In genomic region chr6:143153160-143153559, GRCm38 (mm10) we compare ENCODE assay signal across 20 mouse cellular contexts. TPM values are rescaled to one million over a fixed set of nuclear protein-coding genes. Genes with fewer than 3 reads are reported as not detected.
DNase-seq lines count a peak whose midpoint lies in the region; ATAC-seq and TF ChIP-seq lines count a peak whose summit lies in the region.
"Had no signal": no experiment of that assay in that cellular context is flagged by ENCODE, and none has a peak within 500 bp of the region (broad histone marks: within the 10 kb centered on the region; RNA-seq: fewer than 3 reads in every experiment).

No protein-coding gene starts in this region.

- peak overlapping the region; percentile 57 for H3K27ac ChIP-seq in kidney, embryonic 14.5 days (ENCODE audit: low read depth, low read length)
- no peak overlapping the region for H3K27ac ChIP-seq in midbrain, embryonic 11.5 days (ENCODE audit: low read depth, low read length)
- no peak overlapping the region for H3K27ac ChIP-seq in midbrain, embryonic 16.5 days (ENCODE audit: low read length)
- H3K27ac ChIP-seq in limb, embryonic 10.5 days: no peak overlapping the region; the same call in 1 of the 2 replicates
- no peak overlapping the region for H3K27ac ChIP-seq in forebrain, postnatal 0 days (ENCODE audit: low read depth, low read length)
- H3K27ac ChIP-seq in stomach, postnatal 0 days (replicated peaks): no peak overlapping the region
- H3K27ac ChIP-seq: forebrain, embryonic 10.5 days; heart, embryonic 13.5 days; hindbrain, embryonic 14.5 days; limb, embryonic 15.5 days; macrophage; midbrain, embryonic 12.5 days; neural tube, embryonic 12.5 days had no signal

- TF ChIP-seq CTCF in forebrain, postnatal 0 days (IDR thresholded peaks at IDR 0.05; ENCODE audit: low read depth): no peak
- no peak for TF ChIP-seq CTCF in stomach, postnatal 0 days (IDR thresholded peaks at IDR 0.05; ENCODE audit: low read depth)

- no peaks in the 10 kb centered on the region for H3K9me3 ChIP-seq in kidney, embryonic 14.5 days (ENCODE audit: control insufficient read depth, low read length)
- no peaks in the 10 kb centered on the region for H3K9me3 ChIP-seq in midbrain, embryonic 11.5 days (ENCODE audit: control insufficient read depth, low read length)
- no peaks in the 10 kb centered on the region for H3K9me3 ChIP-seq in midbrain, embryonic 16.5 days (replicated peaks; ENCODE audit: control insufficient read depth, low read length, poor library complexity, severe bottlenecking)
- no peaks in the 10 kb centered on the region for H3K9me3 ChIP-seq in limb, embryonic 10.5 days (replicated peaks)
- H3K9me3 ChIP-seq in forebrain, postnatal 0 days (ENCODE audit: low read length): no peaks in the 10 kb centered on the region
- no peaks in the 10 kb centered on the region for H3K9me3 ChIP-seq in stomach, postnatal 0 days (ENCODE audit: control insufficient read depth, low read length)
- H3K9me3 ChIP-seq: forebrain, embryonic 10.5 days; heart, embryonic 13.5 days; limb, embryonic 15.5 days; midbrain, embryonic 12.5 days; neural tube, embryonic 12.5 days had no signal

- no peaks in the 10 kb centered on the region for H3K27me3 ChIP-seq in kidney, embryonic 14.5 days (ENCODE audit: control insufficient read depth, insufficient read depth, low read length)
- H3K27me3 ChIP-seq in midbrain, embryonic 11.5 days (ENCODE audit: control insufficient read depth, insufficient read depth, low read length): no peaks in the 10 kb centered on the region
- H3K27me3 ChIP-seq in midbrain, embryonic 16.5 days (ENCODE audit: control insufficient read depth, insufficient read depth, low read depth, low read length): no peaks in the 10 kb centered on the region
- H3K27me3 ChIP-seq in limb, embryonic 10.5 days (ENCODE audit: low read depth, poor library complexity, severe bottlenecking): no peaks in the 10 kb centered on the region
- H3K27me3 ChIP-seq in forebrain, postnatal 0 days (ENCODE audit: insufficient read depth, low read length): no peaks in the 10 kb centered on the region
- no peaks in the 10 kb centered on the region for H3K27me3 ChIP-seq in stomach, postnatal 0 days (ENCODE audit: control insufficient read depth, insufficient read depth, low read length)
- H3K27me3 ChIP-seq: heart, embryonic 13.5 days; limb, embryonic 15.5 days; midbrain, embryonic 12.5 days had no signal

- no peaks in the 10 kb centered on the region for H3K36me3 ChIP-seq in kidney, embryonic 14.5 days (ENCODE audit: control insufficient read depth, insufficient read depth, low read length)
- H3K36me3 ChIP-seq in midbrain, embryonic 11.5 days (ENCODE audit: control insufficient read depth, insufficient read depth, low read length): no peaks in the 10 kb centered on the region
- no peaks in the 10 kb centered on the region for H3K36me3 ChIP-seq in midbrain, embryonic 16.5 days (ENCODE audit: control insufficient read depth, insufficient read depth, low read length)
- no peaks in the 10 kb centered on the region for H3K36me3 ChIP-seq in limb, embryonic 10.5 days
- H3K36me3 ChIP-seq in forebrain, postnatal 0 days (ENCODE audit: insufficient read depth): no peaks in the 10 kb centered on the region
- no peaks in the 10 kb centered on the region for H3K36me3 ChIP-seq in stomach, postnatal 0 days (ENCODE audit: control insufficient read depth, insufficient read depth, low read length)
- H3K36me3 ChIP-seq: forebrain, embryonic 10.5 days; heart, embryonic 13.5 days; limb, embryonic 15.5 days; midbrain, embryonic 12.5 days; neural tube, embryonic 12.5 days had no signal

- H3K4me3 ChIP-seq in kidney, embryonic 14.5 days (ENCODE audit: low read length): no peak overlapping the region
- no peak overlapping the region for H3K4me3 ChIP-seq in midbrain, embryonic 11.5 days (ENCODE audit: low read depth, low read length)
- no peak overlapping the region for H3K4me3 ChIP-seq in midbrain, embryonic 16.5 days (ENCODE audit: low read depth, low read length)
- no peak overlapping the region for H3K4me3 ChIP-seq in limb, embryonic 10.5 days
- no peak overlapping the region for H3K4me3 ChIP-seq in forebrain, postnatal 0 days (ENCODE audit: low read depth, low read length)
- H3K4me3 ChIP-seq in stomach, postnatal 0 days (ENCODE audit: low read depth, low read length): no peak overlapping the region
- H3K4me3 ChIP-seq: forebrain, embryonic 10.5 days; heart, embryonic 13.5 days; limb, embryonic 15.5 days; midbrain, embryonic 12.5 days; neural tube, embryonic 12.5 days had no signal

- no peak for TF ChIP-seq EP300 in stomach, postnatal 0 days (optimal IDR thresholded peaks at IDR 0.05)

- no peak overlapping the region for H3K4me2 ChIP-seq in kidney, embryonic 14.5 days (replicated peaks; ENCODE audit: low read depth, low read length)
- H3K4me2 ChIP-seq in midbrain, embryonic 11.5 days: no peak overlapping the region
- H3K4me2 ChIP-seq in midbrain, embryonic 16.5 days (ENCODE audit: low read length): no peak overlapping the region
- H3K4me2 ChIP-seq in forebrain, postnatal 0 days (ENCODE audit: low read depth): no peak overlapping the region
- no peak overlapping the region for H3K4me2 ChIP-seq in stomach, postnatal 0 days (replicated peaks; ENCODE audit: low read depth)
- H3K4me2 ChIP-seq: heart, embryonic 13.5 days; hindbrain, embryonic 14.5 days; limb, embryonic 15.5 days; midbrain, embryonic 12.5 days; neural tube, embryonic 12.5 days had no signal

- H3K9ac ChIP-seq in kidney, embryonic 14.5 days (ENCODE audit: low read depth, low read length): no peak overlapping the region
- no peak overlapping the region for H3K9ac ChIP-seq in midbrain, embryonic 11.5 days (ENCODE audit: low read length)
- H3K9ac ChIP-seq in midbrain, embryonic 16.5 days (ENCODE audit: low read depth, low read length): no peak overlapping the region
- H3K9ac ChIP-seq in forebrain, postnatal 0 days: no peak overlapping the region
- no peak overlapping the region for H3K9ac ChIP-seq in stomach, postnatal 0 days (ENCODE audit: low read length)
- H3K9ac ChIP-seq: heart, embryonic 13.5 days; hindbrain, embryonic 14.5 days; limb, embryonic 15.5 days; midbrain, embryonic 12.5 days; neural tube, embryonic 12.5 days had no signal

- no peak for ATAC-seq in kidney, embryonic 14.5 days (ENCODE audit: low FRiP score, low TSS enrichment)
- no peak for ATAC-seq in midbrain, embryonic 11.5 days (ENCODE audit: low FRiP score)
- ATAC-seq in midbrain, embryonic 16.5 days: no peak
- no peak for ATAC-seq in forebrain, postnatal 0 days
- no peak for ATAC-seq in stomach, postnatal 0 days (ENCODE audit: low FRiP score, low TSS enrichment)

- peaks cover 29% of the 10 kb centered on the region for H3K4me1 ChIP-seq in kidney, embryonic 14.5 days (ENCODE audit: control insufficient read depth, insufficient read depth, low read length)
- H3K4me1 ChIP-seq in midbrain, embryonic 11.5 days (ENCODE audit: control insufficient read depth, insufficient read depth, low read length): no peaks in the 10 kb centered on the region; the same call in 1 of the 2 replicates
- no peaks in the 10 kb centered on the region for H3K4me1 ChIP-seq in midbrain, embryonic 16.5 days (ENCODE audit: control insufficient read depth, insufficient read depth, low read length)
- peaks cover 33% of the 10 kb centered on the region for H3K4me1 ChIP-seq in limb, embryonic 10.5 days
- no peaks in the 10 kb centered on the region for H3K4me1 ChIP-seq in forebrain, postnatal 0 days (ENCODE audit: insufficient read depth)
- H3K4me1 ChIP-seq in stomach, postnatal 0 days (replicated peaks; ENCODE audit: control insufficient read depth, insufficient read depth): no peaks in the 10 kb centered on the region

- no peak for DNase-seq in kidney, postnatal 36 days
- peak; percentile 66 for DNase-seq in midbrain, embryonic 11.5 days (ENCODE audit: low spot score, missing footprints)
- DNase-seq in limb, embryonic 10.5 days (ENCODE audit: low spot score): peak; percentile 51
- DNase-seq in forebrain, postnatal 0 days: no peak
- DNase-seq in stomach, postnatal 0 days (ENCODE audit: low spot score): no peak
- DNase-seq: adrenal gland, postnatal 25 days; cerebellum, adult 18-20 months; cerebellum, postnatal 25 days; heart, adult 18-20 months; heart, postnatal 36 days; spleen, adult 18-20 months had no signal

- WGBS in kidney, embryonic 14.5 days: 30% methylated on average over 2 of the region's 2 CpGs
- 65% methylated on average over 2 of the region's 2 CpGs for WGBS in midbrain, embryonic 11.5 days
- WGBS in midbrain, embryonic 16.5 days: 27% methylated on average over 2 of the region's 2 CpGs
- 23% methylated on average over 2 of the region's 2 CpGs for WGBS in limb, embryonic 10.5 days
- WGBS in forebrain, postnatal 0 days: 9% methylated on average over 2 of the region's 2 CpGs
- WGBS in stomach, postnatal 0 days: 61% methylated on average over 2 of the region's 2 CpGs

RNA-seq across cellular contexts. Expression of gene Etnk1, which starts 13.9 kb away (rescaled TPM):
- 19.7 and 33.1 TPM in 2 replicates for polyA plus RNA-seq in kidney, embryonic 14.5 days (2014; fragmentation: Nextera tagmentation; extraction: Ambion mirVana)
- 30.7 and 32.3 TPM in 2 replicates for polyA plus RNA-seq in midbrain, embryonic 11.5 days (2014; fragmentation: Nextera tagmentation; extraction: Ambion mirVana)
- polyA plus RNA-seq in midbrain, embryonic 16.5 days (2015; fragmentation: Nextera tagmentation; extraction: Ambion mirVana): 50.9 and 53.0 TPM in 2 replicates
- polyA plus RNA-seq in limb, embryonic 10.5 days (2016; fragmentation: Nextera tagmentation; extraction: Ambion mirVana): 20.9 and 21.2 TPM in 2 replicates
- 92.4 and 116 TPM in 2 replicates for total RNA-seq in forebrain, postnatal 0 days (2014; rRNA removed)
- 14.1 and 24.8 TPM in 2 replicates for polyA plus RNA-seq in forebrain, postnatal 0 days (2015; fragmentation: Nextera tagmentation; extraction: Ambion mirVana)
- polyA plus RNA-seq in stomach, postnatal 0 days (2015; fragmentation: Nextera tagmentation; extraction: Ambion mirVana): 10.7 and 11.0 TPM in 2 replicates

RNA-seq across cellular contexts. Expression of gene C2cd5, which starts 53.2 kb away (rescaled TPM):
- 16.8 and 34.5 TPM in 2 replicates for polyA plus RNA-seq in kidney, embryonic 14.5 days (2014; fragmentation: Nextera tagmentation; extraction: Ambion mirVana)
- polyA plus RNA-seq in midbrain, embryonic 11.5 days (2014; fragmentation: Nextera tagmentation; extraction: Ambion mirVana): 29.1 and 29.2 TPM in 2 replicates
- 43.2 and 52.4 TPM in 2 replicates for polyA plus RNA-seq in midbrain, embryonic 16.5 days (2015; fragmentation: Nextera tagmentation; extraction: Ambion mirVana)
- polyA plus RNA-seq in limb, embryonic 10.5 days (2016; fragmentation: Nextera tagmentation; extraction: Ambion mirVana): 45.3 and 46.1 TPM in 2 replicates
- total RNA-seq in forebrain, postnatal 0 days (2014; rRNA removed): 32.6 and 45.7 TPM in 2 replicates
- polyA plus RNA-seq in forebrain, postnatal 0 days (2015; fragmentation: Nextera tagmentation; extraction: Ambion mirVana): 10.7 and 18.5 TPM in 2 replicates
- polyA plus RNA-seq in stomach, postnatal 0 days (2015; fragmentation: Nextera tagmentation; extraction: Ambion mirVana): 7.7 and 8.3 TPM in 2 replicates

Comparison
In these comparisons a context has a peak if more than half of its experiments do, and no peak if none do; other contexts are left out.
1. DNase-seq: peak in midbrain, embryonic 11.5 days (single experiment) and limb, embryonic 10.5 days (single experiment); none in kidney, postnatal 36 days (0 of 2), forebrain, postnatal 0 days (single experiment) and stomach, postnatal 0 days (single experiment).